Mouse (Mus musculus) small intestine, adult 2 months (tissue): Measurements from ENCODE around the gene Bcl2l13.

Source experiments
- CTCF ChIP-seq: fragments of 200-500 bp; IDR thresholded peaks from 2 replicates; pipeline ENCODE4 v1.5.1; 2012; ENCODE audit warnings: low read depth, mild to moderate bottlenecking, control low read depth, inconsistent platforms, low read length, moderate library complexity, mixed read lengths; ENCODE audit not compliant: insufficient replicate concordance, insufficient read length; ENCODE audit errors: extremely low read depth
- POLR2A ChIP-seq: fragments of 200-500 bp; IDR thresholded peaks from 2 replicates; pipeline ENCODE4 v1.6.1; 2012; ENCODE audit warnings: low read depth, mild to moderate bottlenecking, control low read depth, inconsistent platforms, low read length, moderate library complexity

DNA sequence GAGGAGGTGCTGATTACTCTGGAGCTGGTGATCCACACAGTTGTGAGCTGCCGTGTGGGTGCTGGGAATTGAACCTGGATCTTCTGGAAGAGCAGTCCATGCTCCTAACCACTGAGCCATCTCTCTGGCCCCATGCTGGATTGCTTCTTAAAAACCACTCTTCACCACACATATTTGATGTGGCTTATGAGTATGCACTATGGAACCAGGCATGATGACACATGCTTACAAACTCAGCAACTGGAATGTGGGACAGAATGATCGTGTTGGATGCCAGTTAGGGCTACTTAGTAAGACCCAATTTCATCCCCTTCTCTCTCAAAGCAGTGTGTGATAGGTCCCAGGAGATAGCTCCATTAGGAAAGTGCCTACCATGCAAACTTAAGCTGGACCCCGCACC is 24.1 kb downstream of the Bcl2l13 start:
- TF ChIP-seq POLR2A (no peak), CTCF (no peak)
